Mouse (Mus musculus): ENCODE measurements around the gene Phf20. TPM values are rescaled to one million over a fixed set of nuclear protein-coding genes. Genes with fewer than 3 reads are reported as not detected.
"Not testable (repeated sequence)": the region's sequence is repeated elsewhere in the genome, so short reads cannot be mapped to it uniquely, and the experiment has no call there.

Phf20 gene
- polyA plus RNA-seq, 1 experiment, result 46.1 TPM

GRCm38 (mm10) chr2:156180094-156180821 lies 16.0 kb upstream of the Phf20 start, which contains the start of gene Rbm39:
Gene Rbm39, minus strand, starts transcription at chr2:156180238.
- Histone ChIP-seq H3K4me1 (ENCODE audit: control insufficient read depth, insufficient read depth, low read length) (peaks cover 20% of the 10 kb centered on the region), H3K4me3 (ENCODE audit: insufficient read depth, low read length) (peak within 1 kb of the TSS; percentile 99), H3K27ac (ENCODE audit: insufficient read depth, low read depth, low read length) (peak within 1 kb of the TSS; percentile 97)
- TF ChIP-seq CTCF (IDR thresholded peaks at IDR 0.05; ENCODE audit: low read depth, low read length), result no peak
- TF ChIP-seq POLR2A (IDR thresholded peaks at IDR 0.05; ENCODE audit: borderline replicate concordance, low read depth, low read length), result peak; percentile 58; the same call in 1 of the 2 replicates

GRCm38 (mm10) chr2:156180824-156181590 lies 15.3 kb upstream of the Phf20 start:
- TF ChIP-seq CTCF (IDR thresholded peaks at IDR 0.05; ENCODE audit: low read depth, low read length) (no peak), POLR2A (IDR thresholded peaks at IDR 0.05; ENCODE audit: borderline replicate concordance, low read depth, low read length) (no peak)
- peak overlapping the region; percentile 97 for H3K27ac ChIP-seq (ENCODE audit: insufficient read depth, low read depth, low read length)
- H3K4me3 ChIP-seq (ENCODE audit: insufficient read depth, low read length), result peak overlapping the region; percentile 84
- H3K4me1 ChIP-seq (ENCODE audit: control insufficient read depth, insufficient read depth, low read length), result peaks cover 18% of the 10 kb centered on the region

- Histone ChIP-seq H3K4me1 (ENCODE audit: control insufficient read depth, insufficient read depth, low read length) (peaks cover 18% of the 10 kb centered on the region), H3K4me3 (ENCODE audit: insufficient read depth, low read length) (no peak overlapping the region; the same call in 1 of the 2 replicates), H3K27ac (ENCODE audit: insufficient read depth, low read depth, low read length) (peak overlapping the region; percentile 97)
Measured at GRCm38 (mm10) chr2:156181592-156181991, 14.7 kb upstream of the Phf20 start.

GRCm38 (mm10) chr2:156189241-156189640 lies 7.0 kb upstream of the Phf20 start:
- H3K4me3 ChIP-seq (ENCODE audit: insufficient read depth, low read length); H3K27ac ChIP-seq (ENCODE audit: insufficient read depth, low read depth, low read length): not testable (repeated sequence)
- H3K4me1 ChIP-seq (ENCODE audit: control insufficient read depth, insufficient read depth, low read length), result peaks cover 21% of the 10 kb centered on the region

More at GRCm38 (mm10) chr2:156181592-156181991, 14.7 kb upstream of the Phf20 start:
- TF ChIP-seq POLR2A (IDR thresholded peaks at IDR 0.05; ENCODE audit: borderline replicate concordance, low read depth, low read length) (no peak), CTCF (IDR thresholded peaks at IDR 0.05; ENCODE audit: low read depth, low read length) (no peak)

- TF ChIP-seq POLR2A (IDR thresholded peaks at IDR 0.05; ENCODE audit: borderline replicate concordance, low read depth, low read length) (no peak), CTCF (IDR thresholded peaks at IDR 0.05; ENCODE audit: low read depth, low read length) (no peak)
- H3K4me3 ChIP-seq (ENCODE audit: insufficient read depth, low read length), result no peak overlapping the region
- peaks cover 25% of the 10 kb centered on the region for H3K4me1 ChIP-seq (ENCODE audit: control insufficient read depth, insufficient read depth, low read length)
- H3K27ac ChIP-seq (ENCODE audit: insufficient read depth, low read depth, low read length), result peak overlapping the region; percentile 47
Measured at GRCm38 (mm10) chr2:156190004-156190896, 6.0 kb upstream of the Phf20 start.

- H3K27ac ChIP-seq (ENCODE audit: insufficient read depth, low read depth, low read length), result no peak overlapping the region
- no peak overlapping the region for H3K4me3 ChIP-seq (ENCODE audit: insufficient read depth, low read length)
- peaks cover 31% of the 10 kb centered on the region for H3K4me1 ChIP-seq (ENCODE audit: control insufficient read depth, insufficient read depth, low read length)
- TF ChIP-seq POLR2A (IDR thresholded peaks at IDR 0.05; ENCODE audit: borderline replicate concordance, low read depth, low read length), result no peak
- TF ChIP-seq CTCF (IDR thresholded peaks at IDR 0.05; ENCODE audit: low read depth, low read length), result no peak
Measured at GRCm38 (mm10) chr2:156191540-156191939, 4.7 kb upstream of the Phf20 start.

GRCm38 (mm10) chr2:156192068-156192467 lies 4.2 kb upstream of the Phf20 start:
- H3K4me3 ChIP-seq (ENCODE audit: insufficient read depth, low read length), result no peak overlapping the region
- peaks cover 31% of the 10 kb centered on the region for H3K4me1 ChIP-seq (ENCODE audit: control insufficient read depth, insufficient read depth, low read length)
- H3K27ac ChIP-seq (ENCODE audit: insufficient read depth, low read depth, low read length), result no peak overlapping the region
- TF ChIP-seq CTCF (IDR thresholded peaks at IDR 0.05; ENCODE audit: low read depth, low read length), result no peak
- TF ChIP-seq POLR2A (IDR thresholded peaks at IDR 0.05; ENCODE audit: borderline replicate concordance, low read depth, low read length), result no peak

- H3K27ac ChIP-seq (ENCODE audit: insufficient read depth, low read depth, low read length), result no peak overlapping the region
- H3K4me1 ChIP-seq (ENCODE audit: control insufficient read depth, insufficient read depth, low read length), result peaks cover 31% of the 10 kb centered on the region
- no peak overlapping the region for H3K4me3 ChIP-seq (ENCODE audit: insufficient read depth, low read length)
- TF ChIP-seq POLR2A (IDR thresholded peaks at IDR 0.05; ENCODE audit: borderline replicate concordance, low read depth, low read length) (no peak), CTCF (IDR thresholded peaks at IDR 0.05; ENCODE audit: low read depth, low read length) (no peak)
Measured at GRCm38 (mm10) chr2:156193066-156193862, 3.0 kb upstream of the Phf20 start.

- Histone ChIP-seq H3K4me3 (ENCODE audit: insufficient read depth, low read length) (no peak overlapping the region), H3K4me1 (ENCODE audit: control insufficient read depth, insufficient read depth, low read length) (peaks cover 35% of the 10 kb centered on the region), H3K27ac (ENCODE audit: insufficient read depth, low read depth, low read length) (no peak overlapping the region)
- TF ChIP-seq POLR2A (IDR thresholded peaks at IDR 0.05; ENCODE audit: borderline replicate concordance, low read depth, low read length) (no peak), CTCF (IDR thresholded peaks at IDR 0.05; ENCODE audit: low read depth, low read length) (no peak)
Measured at GRCm38 (mm10) chr2:156194571-156194970, 1.7 kb upstream of the Phf20 start.

All from bone marrow macrophage, adult 2 months (primary cell).